Mouse (Mus musculus) gastrocnemius, adult 2 months (tissue): ENCODE results near the gene Cd72. TPM values are rescaled to one million over a fixed set of nuclear protein-coding genes. Genes with fewer than 3 reads are reported as not detected.
A peak's percentile ranks its signal among the peaks of the same experiment; 100 is the strongest.
"Not testable (repeated sequence)": the region's sequence is repeated elsewhere in the genome, so short reads cannot be mapped to it uniquely, and the experiment has no call there.

Experiments used
- DNase-seq: peaks from one replicate; pipeline ENCODE4 v3.0.0; 2022
- H3K27ac ChIP-seq: fragments of 200-600 bp; 2 replicates; pipeline ENCODE4 v1.8.1; 2022; ENCODE audit warnings: mild to moderate bottlenecking
- H3K4me3 ChIP-seq: fragments of 200-600 bp; 2 replicates; pipeline ENCODE4 v1.8.1; 2022; ENCODE audit warnings: mild to moderate bottlenecking, moderate library complexity
- CTCF ChIP-seq: fragments of 200-600 bp; IDR thresholded peaks from 2 replicates; pipeline ENCODE4 v1.8.1; 2022; ENCODE audit warnings: antibody characterized with exemption, mild to moderate bottlenecking, moderate library complexity
- intact Hi-C: fragments of 180-260 bp; cut with DNase I; formaldehyde crosslinking; loops from one replicate; pipeline ENCODE4 v1.15.1; 2025
- total RNA-seq, 2 experiments: library from RNA; stranded (reverse); gene quantifications; 2 replicates each; pipeline ENCODE4 v1.2.3; 2021

Gene Cd72
- total RNA-seq, 2 experiments from 2014 or later: not detected

DNA sequence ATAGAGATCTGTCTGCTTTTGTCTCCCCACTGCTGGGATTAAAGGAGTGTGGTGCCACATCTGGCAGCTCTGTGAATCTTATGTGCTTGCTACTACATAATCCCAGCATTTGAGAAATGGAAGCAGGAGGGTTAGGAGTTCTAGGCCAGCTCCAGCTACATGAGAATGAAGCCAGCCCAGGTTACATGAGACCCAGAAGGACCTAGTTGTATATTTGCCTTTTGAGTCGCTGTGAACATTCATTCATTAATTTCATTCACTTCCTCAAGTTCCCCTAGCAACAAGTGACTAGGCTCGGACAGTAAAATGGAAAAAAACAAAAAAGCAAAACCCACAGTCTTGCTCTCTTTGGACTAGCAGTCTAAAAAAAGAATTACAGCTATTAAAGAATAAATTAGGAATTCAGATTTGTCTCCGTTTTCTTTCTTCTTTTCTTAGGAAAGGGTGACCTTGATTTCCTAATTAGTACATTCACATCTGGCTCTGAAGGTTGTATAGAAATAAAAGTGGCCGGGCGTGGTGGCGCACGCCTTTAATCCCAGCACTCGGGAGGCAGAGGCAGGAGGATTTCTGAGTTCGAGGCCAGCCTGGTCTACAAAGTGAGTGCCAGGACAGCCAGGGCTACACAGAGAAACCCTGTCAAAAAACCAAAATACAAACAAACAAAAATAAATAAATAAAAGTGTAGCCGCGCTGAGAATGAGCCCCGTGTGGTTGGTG is 37.8 kb upstream of the Cd72 start:
- DNase-seq: no peak
- intact Hi-C loops: loop anchor here (10.0 kb wide), 1 partner anchor 447 kb away; the partner anchor contains the start of gene Fam214b
- H3K27ac ChIP-seq: peak overlapping the region; percentile 96
- no peak for TF ChIP-seq CTCF
- H3K4me3 ChIP-seq: peak overlapping the region; percentile 95

DNA sequence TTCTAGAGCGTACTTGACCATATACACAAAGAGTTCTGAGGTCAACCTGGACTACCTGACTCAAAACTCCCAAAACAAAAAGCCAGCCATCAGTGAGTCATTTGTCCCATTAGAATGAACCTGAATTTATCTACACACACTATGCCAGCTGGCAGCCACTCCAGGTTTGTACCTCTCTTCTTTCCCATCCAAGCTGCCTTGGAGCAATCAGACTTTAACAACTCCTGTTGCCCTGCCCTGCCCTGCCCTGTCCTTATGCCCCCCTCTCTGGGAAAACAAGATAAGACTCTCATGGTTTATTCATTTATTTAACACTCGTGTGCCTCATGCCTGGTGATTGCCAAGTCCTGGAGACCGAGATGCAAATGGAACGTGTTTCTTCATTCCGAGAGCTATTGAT is 36.4 kb upstream of the Cd72 start:
- TF ChIP-seq CTCF: no peak
- Histone ChIP-seq H3K27ac (no peak overlapping the region), H3K4me3 (no peak overlapping the region)
- no peak for DNase-seq
- intact Hi-C loops: loop anchor here (10.0 kb wide), 1 partner anchor 446 kb away; the partner anchor contains the start of gene Fam214b

DNA sequence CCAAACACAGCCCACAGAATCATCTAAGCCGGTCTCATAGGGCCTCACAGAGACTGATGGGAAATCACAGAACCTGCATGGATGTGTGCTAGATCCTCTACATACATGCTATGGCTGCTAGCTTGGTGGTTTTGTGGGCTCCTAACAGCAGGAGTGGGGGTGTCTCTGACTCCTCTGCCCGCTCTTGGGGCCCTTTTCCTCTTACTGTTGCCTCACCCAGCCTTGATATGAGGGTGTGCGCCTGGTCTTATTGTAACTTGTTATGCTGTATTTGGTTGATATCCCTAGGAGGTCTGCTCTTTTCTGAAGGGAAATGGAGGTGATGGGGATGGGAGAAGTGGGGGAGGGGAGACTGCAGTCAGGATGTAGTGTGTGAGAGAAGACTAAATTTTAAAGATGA is 35.2 kb upstream of the Cd72 start:
- Histone ChIP-seq H3K27ac (no peak overlapping the region), H3K4me3 (no peak overlapping the region)
- no peak for DNase-seq
- intact Hi-C loops: loop anchor here (10.0 kb wide), 1 partner anchor 445 kb away; the partner anchor contains the start of gene Fam214b
- TF ChIP-seq CTCF: no peak

DNA sequence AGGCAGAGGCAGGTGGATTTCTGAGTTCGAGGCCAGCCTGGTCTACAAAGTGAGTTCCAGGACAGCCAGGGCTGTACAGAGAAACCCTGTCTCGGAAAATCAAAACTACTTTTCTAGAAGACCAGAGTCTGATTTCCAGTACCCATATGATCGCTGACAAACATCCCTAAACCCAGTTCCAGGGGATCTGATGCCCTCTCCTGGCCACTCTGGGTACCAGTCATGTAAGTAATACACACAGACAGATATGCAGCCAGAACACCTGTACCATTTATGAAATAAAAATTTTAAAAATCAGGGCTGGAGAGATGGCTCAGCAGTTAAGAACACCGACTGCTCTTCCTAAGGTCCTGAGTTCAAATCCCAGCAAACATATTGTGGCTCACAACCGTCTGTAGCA is 31.2 kb upstream of the Cd72 start:
- intact Hi-C loops, H3K27ac ChIP-seq, DNase-seq, H3K4me3 ChIP-seq: not testable (repeated sequence)

DNA sequence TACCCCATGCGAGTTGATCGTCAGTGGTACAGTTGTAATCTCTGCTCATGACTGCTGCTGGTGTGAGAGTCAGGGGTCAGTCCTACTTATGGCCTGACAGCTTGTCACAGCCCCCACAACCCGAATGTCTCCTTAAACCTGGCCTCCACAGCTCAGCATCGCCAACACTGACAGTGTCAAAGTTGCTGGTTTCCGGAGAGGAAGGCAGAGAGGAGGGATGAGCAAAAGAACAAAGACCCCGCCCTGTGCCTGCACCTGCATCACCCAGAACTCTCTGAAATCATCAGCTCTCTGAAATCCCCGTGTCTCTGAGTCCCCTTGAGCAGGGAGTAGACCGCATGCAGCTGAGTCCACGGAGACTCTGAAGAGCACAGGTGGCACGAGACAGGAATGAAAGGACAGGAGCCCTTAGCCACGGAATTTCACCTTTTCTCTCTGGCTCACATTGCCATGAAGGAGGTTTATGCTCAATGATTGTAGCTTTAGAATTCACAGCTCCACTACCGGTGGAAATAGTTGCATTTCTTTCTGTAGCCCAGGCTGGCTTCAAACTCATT is 29.2 kb upstream of the Cd72 start, which contains the start of gene Sit1:
TSS of gene Sit1 (minus strand) at position 200 of the 557 bp plus-strand sequence.
- no peak for TF ChIP-seq CTCF
- Histone ChIP-seq H3K27ac (no peak within 1 kb of the TSS), H3K4me3 (no peak within 1 kb of the TSS)
- intact Hi-C loops: no loop called here
- no peak for DNase-seq

DNA sequence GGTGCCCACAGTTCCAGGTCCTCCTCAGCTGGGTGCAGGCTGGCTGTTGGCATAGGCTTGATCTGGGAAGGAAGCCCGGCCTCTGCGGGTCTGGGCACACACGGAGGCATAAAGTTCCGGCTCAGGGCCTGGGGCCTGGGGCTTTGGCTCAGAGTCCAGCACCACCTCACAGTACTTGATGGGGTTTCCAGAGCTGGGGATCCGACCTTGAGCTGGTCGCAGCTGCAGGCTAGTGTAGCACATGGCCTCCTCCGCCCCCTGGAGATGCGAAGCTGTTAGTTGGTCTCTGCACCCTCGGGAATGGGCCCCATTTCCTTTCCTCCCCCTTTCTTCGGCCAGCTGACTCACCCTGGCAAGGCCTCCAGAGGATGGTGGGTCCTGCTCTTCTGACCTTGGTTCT is 28.2 kb upstream of the Cd72 start:
- no peak for TF ChIP-seq CTCF
- no peak overlapping the region for H3K27ac ChIP-seq
- DNase-seq: peak; percentile 64
- intact Hi-C loops: no loop called here
- no peak overlapping the region for H3K4me3 ChIP-seq

DNA sequence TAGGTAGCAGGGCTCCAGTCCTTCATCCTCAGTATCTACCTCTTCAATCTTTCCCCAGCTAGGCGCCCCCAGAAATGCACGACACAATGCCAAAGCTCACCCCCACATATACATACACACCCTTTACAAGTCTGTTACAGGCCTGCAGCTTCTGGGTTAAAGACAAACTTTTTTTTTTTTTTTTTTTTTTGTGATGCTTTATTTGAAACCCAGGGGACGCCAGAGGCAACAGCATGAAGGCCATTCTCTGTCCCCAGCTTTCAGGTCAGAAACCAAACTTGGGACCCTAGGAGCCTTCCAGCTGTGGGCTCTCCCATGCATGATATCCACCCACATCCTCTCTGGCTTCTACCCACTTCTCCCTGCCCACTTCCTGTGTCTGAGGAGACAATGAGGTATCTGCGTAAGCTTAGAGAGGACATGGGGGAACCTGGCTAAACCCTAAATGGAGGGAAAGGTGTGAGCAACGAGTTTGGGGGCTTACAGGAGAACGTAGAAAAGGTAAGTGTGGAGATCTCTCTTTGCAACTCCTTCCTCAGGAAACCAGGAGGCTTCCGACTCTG is 27.5 kb upstream of the Cd72 start:
- H3K27ac ChIP-seq: no peak overlapping the region
- H3K4me3 ChIP-seq: no peak overlapping the region
- intact Hi-C loops: no loop called here
- DNase-seq: no peak
- TF ChIP-seq CTCF: no peak

DNA sequence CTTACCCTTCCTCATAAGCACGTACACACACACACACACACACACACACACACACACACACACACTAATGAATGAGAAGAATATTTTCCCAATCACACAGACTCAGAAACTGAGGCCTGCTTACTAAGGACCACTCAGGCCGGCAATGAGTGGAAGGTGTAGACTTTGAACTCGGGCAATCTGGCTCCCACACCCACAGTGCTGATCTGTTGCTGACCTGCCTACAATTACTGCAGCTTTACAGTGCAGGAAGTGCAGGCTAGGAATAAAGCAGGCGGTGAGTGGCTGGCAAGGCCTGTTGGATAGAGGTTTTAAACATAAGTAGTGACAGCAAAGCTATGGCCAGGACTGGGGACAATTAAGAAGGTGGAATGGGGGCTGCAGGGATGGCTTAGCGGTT is 26.6 kb upstream of the Cd72 start:
- Histone ChIP-seq H3K4me3 (no peak overlapping the region), H3K27ac (no peak overlapping the region)
- no peak for DNase-seq
- intact Hi-C loops: no loop called here
- no peak for TF ChIP-seq CTCF

DNA sequence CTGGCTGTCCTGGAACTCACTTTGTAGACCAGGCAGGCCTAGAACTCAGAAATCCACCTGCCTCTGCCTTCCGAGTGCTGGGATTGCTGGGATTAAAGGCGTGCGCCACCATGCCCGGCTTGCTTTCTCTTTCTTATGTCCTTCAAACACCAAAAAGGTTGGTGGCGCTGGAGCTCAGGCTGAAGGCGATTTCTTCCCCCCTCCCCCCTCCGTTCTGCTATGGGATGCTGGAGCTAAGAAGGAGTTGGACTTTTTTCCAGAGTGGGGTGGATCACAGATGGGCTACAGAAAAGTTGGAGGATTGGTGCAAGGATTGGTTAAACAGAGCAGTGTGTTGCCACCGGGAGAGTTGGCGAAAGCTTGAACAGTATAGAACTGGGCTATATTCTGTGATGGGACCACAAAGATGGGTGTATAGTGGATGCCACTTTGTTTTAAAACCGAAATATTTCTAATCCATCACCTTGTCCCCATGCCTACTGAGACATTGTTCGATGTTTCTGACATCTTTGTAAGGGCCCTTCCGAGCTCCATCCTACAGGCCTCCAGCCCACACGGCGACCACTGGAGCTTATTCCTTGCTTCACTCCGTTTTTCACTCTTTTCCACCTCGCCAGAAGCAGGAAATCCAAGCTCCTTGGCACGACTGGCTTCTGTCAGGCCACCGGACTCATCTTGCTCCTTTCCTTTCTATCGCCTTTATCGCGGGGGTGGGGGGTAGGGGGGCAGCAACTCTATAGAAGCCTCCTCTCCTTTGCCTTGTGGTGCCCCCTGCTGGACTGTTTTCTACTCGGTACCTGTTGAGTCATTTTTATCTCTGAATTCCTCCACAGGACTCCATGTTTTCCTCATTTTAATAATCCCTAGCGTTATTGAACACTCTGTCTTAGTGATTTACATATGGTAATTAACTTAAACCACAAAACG is 24.7 kb upstream of the Cd72 start:
- intact Hi-C loops: loop anchor here (1.0 kb wide), 2 partner anchors 37 to 48 kb away; no protein-coding TSS in a partner anchor
- TF ChIP-seq CTCF: peak; percentile 68
- DNase-seq: peak; percentile 80
- peak overlapping the region; percentile 90 for H3K27ac ChIP-seq
- peak overlapping the region; percentile 46 for H3K4me3 ChIP-seq

DNA sequence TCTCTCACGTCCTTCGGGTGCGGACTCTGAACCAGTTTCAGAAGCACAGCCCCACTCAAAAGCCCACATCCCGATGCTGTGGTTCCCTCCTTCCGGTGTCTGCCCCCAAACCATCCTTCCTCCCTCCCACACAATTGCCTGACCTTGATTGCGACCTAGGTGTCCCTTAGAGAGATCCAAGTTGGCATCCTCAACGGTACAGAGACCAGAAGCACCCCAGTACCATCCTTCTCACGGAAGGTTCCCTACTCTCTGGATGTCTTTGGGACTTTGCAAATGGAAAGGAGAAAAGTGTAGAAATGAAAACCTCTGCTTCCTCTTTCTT is 24.1 kb upstream of the Cd72 start:
- TF ChIP-seq CTCF: no peak
- intact Hi-C loops: loop anchor here (1.0 kb wide), 1 partner anchor 36 kb away; no protein-coding TSS in a partner anchor
- H3K4me3 ChIP-seq: peak overlapping the region; percentile 71
- no peak for DNase-seq
- peak overlapping the region; percentile 90 for H3K27ac ChIP-seq

DNA sequence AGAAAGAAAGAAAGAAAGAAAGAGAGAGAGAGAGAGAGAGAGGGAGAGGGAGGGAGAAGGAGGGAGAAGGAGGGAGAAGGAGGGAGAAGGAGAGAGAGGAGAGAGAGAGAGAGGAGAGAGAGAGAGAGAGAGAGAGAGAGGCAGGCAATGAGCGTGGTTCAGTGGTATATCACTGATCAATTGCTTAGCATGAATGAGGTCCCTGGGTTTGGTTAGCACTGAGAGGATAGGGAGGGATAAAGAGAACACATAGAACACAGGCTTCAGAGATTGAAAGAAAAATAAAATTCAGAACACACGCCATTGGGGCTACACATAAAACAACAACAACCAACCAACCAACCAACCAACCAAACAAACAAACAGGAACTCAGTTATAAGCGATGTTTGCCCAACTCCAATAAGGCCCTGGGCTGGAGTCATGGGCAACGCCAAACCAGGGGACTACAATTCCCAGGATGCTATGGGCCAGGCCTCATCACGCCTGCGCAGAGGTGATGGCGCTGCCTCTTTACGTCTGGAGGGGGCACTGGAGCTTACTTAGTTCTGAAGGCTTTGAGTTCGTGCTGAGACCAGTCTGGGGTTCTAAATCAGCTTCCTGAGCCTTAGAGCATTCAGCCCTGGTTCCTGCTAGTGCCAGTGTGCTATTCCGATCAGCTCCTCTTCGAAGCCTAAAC is 23.6 kb upstream of the Cd72 start:
- intact Hi-C loops: loop anchor here (1.0 kb wide), 1 partner anchor 36 kb away; no protein-coding TSS in a partner anchor
- DNase-seq: peak; percentile 92
- peak; percentile 69 for TF ChIP-seq CTCF
- H3K4me3 ChIP-seq: peak overlapping the region; percentile 71
- peak overlapping the region; percentile 90 for H3K27ac ChIP-seq

DNA sequence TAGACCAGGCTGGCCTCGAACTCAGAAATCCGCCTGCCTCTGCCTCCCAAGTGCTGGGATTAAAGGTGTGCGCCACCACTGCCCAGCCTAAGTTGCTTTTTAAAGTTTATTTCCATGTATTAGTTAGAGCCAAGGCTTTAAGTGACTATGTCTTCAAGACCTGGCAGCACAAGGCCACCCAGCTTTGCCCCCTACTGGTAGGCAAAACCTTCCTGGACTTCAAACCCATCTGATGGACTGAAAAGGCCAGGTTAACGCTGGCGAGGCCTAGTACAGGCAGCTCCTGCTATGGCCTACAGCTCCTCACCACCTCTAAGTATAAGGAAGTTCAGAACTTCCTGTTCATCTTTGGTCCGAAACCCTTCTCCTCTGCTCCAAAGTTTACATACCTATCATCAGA is 22.2 kb upstream of the Cd72 start:
- Histone ChIP-seq H3K4me3 (no peak overlapping the region), H3K27ac (no peak overlapping the region)
- no peak for DNase-seq
- TF ChIP-seq CTCF: peak; percentile 26; the same call in 1 of the 2 replicates
- intact Hi-C loops: no loop called here
